Mouse (Mus musculus): ENCODE data around the gene Prickle3. TPM values are rescaled to one million over a fixed set of nuclear protein-coding genes. Genes with fewer than 3 reads are reported as not detected.
"Not testable (repeated sequence)": the region's sequence is repeated elsewhere in the genome, so short reads cannot be mapped to it uniquely, and the experiment has no call there.

Gene Prickle3
- polyA plus RNA-seq, 1 experiment from 2014 or later = 1.2 TPM

GRCm38 (mm10) chrX:7679405-7680056 lies 22.5 kb downstream of the Prickle3 start:
- peak overlapping the region; percentile 51 for H3K4me2 ChIP-seq (replicated peaks)
- H3K4me1 ChIP-seq (replicated peaks; ENCODE audit: control insufficient read depth, insufficient read depth, low read length) = no peaks in the 10 kb centered on the region
- DNase-seq (ENCODE audit: low spot score) = peak; percentile 85
- ATAC-seq (ENCODE audit: low FRiP score) = peak; percentile 88
- no peaks in the 10 kb centered on the region for H3K27me3 ChIP-seq (ENCODE audit: control insufficient read depth, insufficient read depth, low read length)
- no peak overlapping the region for H3K27ac ChIP-seq
- H3K36me3 ChIP-seq (replicated peaks; ENCODE audit: control insufficient read depth, insufficient read depth) = no peaks in the 10 kb centered on the region
- H3K4me3 ChIP-seq (replicated peaks; ENCODE audit: low read length) = peak overlapping the region; percentile 18
- 22% methylated on average over 26 of the region's 27 CpGs for WGBS
- H3K9me3 ChIP-seq (ENCODE audit: control insufficient read depth, low read length) = no peaks in the 10 kb centered on the region
- peak overlapping the region; percentile 46; the same call in 1 of the 2 replicates for H3K9ac ChIP-seq

DNA sequence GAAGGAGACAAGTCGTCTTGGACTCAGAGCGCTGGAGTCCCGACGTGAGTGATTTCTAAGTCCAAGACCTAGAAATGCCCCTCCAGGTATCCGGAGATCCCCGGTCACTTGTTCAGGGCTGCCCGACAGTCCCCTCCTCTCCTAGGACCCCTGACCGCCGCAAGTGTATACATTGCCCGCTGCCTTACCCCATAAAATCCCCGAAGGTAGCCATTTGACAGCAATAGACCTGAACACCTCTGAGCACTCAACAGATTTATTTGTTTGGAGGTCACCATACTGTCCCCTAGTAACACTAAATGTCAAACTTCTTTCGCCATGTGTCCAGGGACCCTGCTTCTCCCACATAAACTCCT lies 23.0 kb downstream of the Prickle3 start:
- Histone ChIP-seq H3K36me3 (replicated peaks; ENCODE audit: control insufficient read depth, insufficient read depth) (no peaks in the 10 kb centered on the region), H3K9ac (peak overlapping the region; percentile 46; the same call in 1 of the 2 replicates), H3K4me1 (replicated peaks; ENCODE audit: control insufficient read depth, insufficient read depth, low read length) (no peaks in the 10 kb centered on the region), H3K27ac (no peak overlapping the region), H3K9me3 (ENCODE audit: control insufficient read depth, low read length) (no peaks in the 10 kb centered on the region), H3K4me2 (replicated peaks) (peak overlapping the region; percentile 51), H3K4me3 (replicated peaks; ENCODE audit: low read length) (peak overlapping the region; percentile 18), H3K27me3 (ENCODE audit: control insufficient read depth, insufficient read depth, low read length) (no peaks in the 10 kb centered on the region)
- ATAC-seq (ENCODE audit: low FRiP score) = peak; percentile 40; the same call in 1 of the 2 replicates
- 24% methylated on average over 12 of the region's 12 CpGs for WGBS
- no peak for DNase-seq (ENCODE audit: low spot score)

DNA sequence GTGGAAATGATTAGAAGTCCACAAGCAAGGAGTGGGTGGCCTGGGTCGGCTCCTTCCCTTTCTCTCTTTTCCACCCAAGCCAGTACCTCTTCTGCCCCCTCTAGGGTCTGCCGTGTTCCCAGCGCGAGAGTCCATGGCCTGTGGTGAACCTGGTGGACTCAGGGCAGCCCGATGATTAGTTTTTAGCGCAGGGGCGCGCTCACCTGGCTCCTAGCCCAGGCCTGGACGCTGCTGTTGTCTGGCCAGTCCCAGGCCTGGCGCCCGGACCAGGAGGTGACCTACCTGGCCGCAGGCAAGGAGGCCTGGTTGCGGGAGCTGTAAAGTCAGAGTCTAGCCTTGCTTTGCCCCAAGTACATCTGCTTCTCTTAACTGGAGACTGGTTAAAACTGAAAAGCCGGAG lies 23.8 kb downstream of the Prickle3 start, which contains the start of gene Magix:
TSS of gene Magix (minus strand) at position 388 of the 400 bp plus-strand sequence.
- Histone ChIP-seq H3K9me3 (ENCODE audit: control insufficient read depth, low read length) (no peaks in the 10 kb centered on the region), H3K36me3 (replicated peaks; ENCODE audit: control insufficient read depth, insufficient read depth) (no peaks in the 10 kb centered on the region), H3K27ac (no peak within 1 kb of the TSS), H3K4me3 (replicated peaks; ENCODE audit: low read length) (peak within 1 kb of the TSS; percentile 18), H3K27me3 (ENCODE audit: control insufficient read depth, insufficient read depth, low read length) (no peaks in the 10 kb centered on the region), H3K4me1 (replicated peaks; ENCODE audit: control insufficient read depth, insufficient read depth, low read length) (no peaks in the 10 kb centered on the region), H3K9ac (peak within 1 kb of the TSS; percentile 46; the same call in 1 of the 2 replicates), H3K4me2 (replicated peaks) (peak within 1 kb of the TSS; percentile 51)
- ATAC-seq (ENCODE audit: low FRiP score) = no peak
- DNase-seq (ENCODE audit: low spot score) = no peak
- WGBS = 66% methylated on average over 14 of the region's 14 CpGs

DNA sequence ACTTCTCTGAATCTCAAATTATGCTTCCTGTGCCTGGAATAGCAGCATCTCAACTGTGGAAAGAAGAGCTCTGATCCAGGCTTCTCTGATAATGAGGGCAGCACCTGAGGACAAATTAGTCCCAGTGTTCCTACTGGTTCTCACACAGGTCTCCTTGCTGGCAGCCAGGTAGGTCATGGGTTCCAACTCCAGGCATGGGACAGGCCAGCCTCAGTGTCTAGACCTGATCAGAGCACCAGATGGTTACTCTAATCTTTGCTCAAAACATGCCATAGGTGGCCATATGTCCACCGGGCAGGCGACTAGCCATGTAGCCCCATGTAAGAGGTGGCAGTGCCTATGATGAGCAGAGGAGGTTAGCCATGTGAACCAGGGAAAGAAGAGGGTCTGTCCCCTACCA lies 31.3 kb downstream of the Prickle3 start:
- H3K27me3 ChIP-seq (ENCODE audit: control insufficient read depth, insufficient read depth, low read length) = no peaks in the 10 kb centered on the region
- DNase-seq (ENCODE audit: low spot score) = no peak
- H3K9ac ChIP-seq = no peak overlapping the region
- WGBS = 90% methylated on average over 2 of the region's 2 CpGs
- no peak overlapping the region for H3K4me2 ChIP-seq (replicated peaks)
- no peaks in the 10 kb centered on the region for H3K4me1 ChIP-seq (replicated peaks; ENCODE audit: control insufficient read depth, insufficient read depth, low read length)
- H3K36me3 ChIP-seq (replicated peaks; ENCODE audit: control insufficient read depth, insufficient read depth) = no peaks in the 10 kb centered on the region
- ATAC-seq (ENCODE audit: low FRiP score) = no peak
- no peaks in the 10 kb centered on the region for H3K9me3 ChIP-seq (ENCODE audit: control insufficient read depth, low read length)
- no peak overlapping the region for H3K27ac ChIP-seq
- H3K4me3 ChIP-seq (replicated peaks; ENCODE audit: low read length) = no peak overlapping the region

GRCm38 (mm10) chrX:7690486-7690885 lies 33.4 kb downstream of the Prickle3 start:
- no peak overlapping the region for H3K4me3 ChIP-seq (replicated peaks; ENCODE audit: low read length)
- no peak overlapping the region for H3K4me2 ChIP-seq (replicated peaks)
- no peak for DNase-seq (ENCODE audit: low spot score)
- H3K27me3 ChIP-seq (ENCODE audit: control insufficient read depth, insufficient read depth, low read length) = no peaks in the 10 kb centered on the region
- no peaks in the 10 kb centered on the region for H3K9me3 ChIP-seq (ENCODE audit: control insufficient read depth, low read length)
- no peak for ATAC-seq (ENCODE audit: low FRiP score)
- H3K4me1 ChIP-seq (replicated peaks; ENCODE audit: control insufficient read depth, insufficient read depth, low read length) = no peaks in the 10 kb centered on the region
- no peak overlapping the region for H3K27ac ChIP-seq
- no peak overlapping the region for H3K9ac ChIP-seq
- WGBS = 66% methylated on average over 3 of the region's 3 CpGs
- no peaks in the 10 kb centered on the region for H3K36me3 ChIP-seq (replicated peaks; ENCODE audit: control insufficient read depth, insufficient read depth)

DNA sequence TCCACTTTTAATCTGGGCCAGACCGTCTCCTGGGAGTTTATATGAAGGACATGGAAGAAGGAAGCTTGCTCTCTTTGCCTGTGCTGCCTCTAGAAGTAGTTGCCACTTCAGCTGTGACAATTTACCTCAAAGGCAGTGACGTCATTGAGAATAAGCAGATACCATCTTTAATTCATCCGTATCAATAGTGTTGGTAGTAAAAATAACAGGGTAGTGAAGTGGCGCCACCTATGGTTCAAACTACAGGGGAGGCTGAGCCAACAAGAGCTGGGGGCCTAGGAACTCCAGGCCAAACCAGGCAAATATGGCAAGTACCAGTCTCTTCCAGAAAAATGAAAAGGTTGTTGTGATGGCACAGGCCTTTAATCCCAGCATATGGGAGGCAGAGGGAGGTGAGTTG lies 35.8 kb downstream of the Prickle3 start:
- Histone ChIP-seq H3K4me2 (replicated peaks) (no peak overlapping the region), H3K4me1 (replicated peaks; ENCODE audit: control insufficient read depth, insufficient read depth, low read length) (peaks cover 3% of the 10 kb centered on the region; the same call in 1 of the 2 replicates), H3K36me3 (replicated peaks; ENCODE audit: control insufficient read depth, insufficient read depth) (no peaks in the 10 kb centered on the region), H3K27ac (no peak overlapping the region), H3K9me3 (ENCODE audit: control insufficient read depth, low read length) (no peaks in the 10 kb centered on the region), H3K27me3 (ENCODE audit: control insufficient read depth, insufficient read depth, low read length) (no peaks in the 10 kb centered on the region), H3K9ac (no peak overlapping the region), H3K4me3 (replicated peaks; ENCODE audit: low read length) (no peak overlapping the region)
- WGBS = 34% methylated on average over 4 of the region's 4 CpGs
- ATAC-seq (ENCODE audit: low FRiP score) (no peak), DNase-seq (ENCODE audit: low spot score) (no peak)

DNA sequence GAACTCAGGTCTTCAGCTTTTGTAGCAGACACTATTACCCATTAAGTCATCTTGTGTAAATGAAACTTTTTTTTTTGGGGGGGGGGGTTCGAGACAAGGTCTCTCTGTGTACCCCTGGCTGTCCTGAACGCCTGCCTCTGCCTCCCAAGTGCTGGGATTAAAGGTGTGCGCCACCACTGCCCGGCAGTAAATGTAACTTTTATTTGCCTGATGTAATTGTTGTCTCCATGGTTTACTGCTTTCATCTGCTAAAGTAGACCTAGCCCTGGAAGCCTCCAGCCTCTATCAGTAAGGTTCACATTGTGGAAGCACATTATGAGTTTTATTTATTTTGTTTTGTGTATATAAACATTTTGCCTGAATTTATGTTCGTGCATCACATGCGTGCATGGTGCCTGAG lies 39.5 kb downstream of the Prickle3 start:
- Histone ChIP-seq H3K4me2 (replicated peaks) (peak overlapping the region; percentile 36), H3K27me3 (ENCODE audit: control insufficient read depth, insufficient read depth, low read length) (no peaks in the 10 kb centered on the region), H3K4me3 (replicated peaks; ENCODE audit: low read length) (peak overlapping the region; percentile 52; the same call in 1 of the 2 replicates), H3K27ac (no peak overlapping the region; the same call in 1 of the 2 replicates), H3K36me3 (replicated peaks; ENCODE audit: control insufficient read depth, insufficient read depth) (peaks cover 10% of the 10 kb centered on the region; the same call in 1 of the 2 replicates), H3K9me3 (ENCODE audit: control insufficient read depth, low read length) (no peaks in the 10 kb centered on the region), H3K4me1 (replicated peaks; ENCODE audit: control insufficient read depth, insufficient read depth, low read length) (peaks cover 6% of the 10 kb centered on the region; the same call in 1 of the 2 replicates), H3K9ac (no peak overlapping the region)
- DNase-seq (ENCODE audit: low spot score) (no peak), ATAC-seq (ENCODE audit: low FRiP score) (peak; percentile 61; the same call in 1 of the 2 replicates)
- 55% methylated on average over 6 of the region's 6 CpGs for whole genome bisulfite sequencing

DNA sequence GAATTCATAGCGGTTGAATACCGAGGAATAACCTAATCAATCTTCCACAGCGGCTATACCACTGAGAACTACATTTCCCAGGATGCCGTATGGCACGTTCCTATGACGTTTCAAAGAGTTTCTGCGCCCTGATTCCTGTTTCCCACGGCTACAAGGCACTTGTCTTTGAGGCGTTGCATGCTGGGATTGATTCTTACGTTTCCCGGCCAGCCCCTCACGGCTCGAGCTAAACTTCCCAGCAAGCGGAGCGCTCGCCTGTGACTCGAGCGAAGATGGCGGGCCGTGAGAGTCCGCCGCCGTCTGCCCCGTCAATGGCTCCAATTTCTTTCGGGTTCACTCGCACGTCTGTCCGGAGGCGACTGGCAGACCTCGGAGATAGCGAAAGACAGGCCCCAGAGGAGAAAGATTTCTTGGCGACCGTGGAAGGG lies 39.9 kb downstream of the Prickle3 start, which contains the start of gene Gpkow:
TSS of gene Gpkow (plus strand) at position 178 of the 428 bp plus-strand sequence.
- H3K9ac ChIP-seq = peak within 1 kb of the TSS; percentile 62
- peaks cover 13% of the 10 kb centered on the region; the same call in 1 of the 2 replicates for H3K36me3 ChIP-seq (replicated peaks; ENCODE audit: control insufficient read depth, insufficient read depth)
- H3K4me3 ChIP-seq (replicated peaks; ENCODE audit: low read length) = peak within 1 kb of the TSS; percentile 52
- H3K4me1 ChIP-seq (replicated peaks; ENCODE audit: control insufficient read depth, insufficient read depth, low read length) = peaks cover 6% of the 10 kb centered on the region; the same call in 1 of the 2 replicates
- WGBS = 14% methylated on average over 33 of the region's 33 CpGs
- peak within 1 kb of the TSS; percentile 55 for H3K4me2 ChIP-seq (replicated peaks)
- no peaks in the 10 kb centered on the region for H3K27me3 ChIP-seq (ENCODE audit: control insufficient read depth, insufficient read depth, low read length)
- peak within 1 kb of the TSS; percentile 57 for H3K27ac ChIP-seq
- ATAC-seq (ENCODE audit: low FRiP score) = peak; percentile 97
- DNase-seq (ENCODE audit: low spot score) = peak; percentile 87
- H3K9me3 ChIP-seq (ENCODE audit: control insufficient read depth, low read length) = no peaks in the 10 kb centered on the region

GRCm38 (mm10) chrX:7713764-7714134 lies 56.7 kb downstream of the Prickle3 start:
- not testable (repeated sequence) for H3K36me3 ChIP-seq (replicated peaks; ENCODE audit: control insufficient read depth, insufficient read depth); ATAC-seq (ENCODE audit: low FRiP score); H3K27ac ChIP-seq; H3K4me1 ChIP-seq (replicated peaks; ENCODE audit: control insufficient read depth, insufficient read depth, low read length); H3K27me3 ChIP-seq (ENCODE audit: control insufficient read depth, insufficient read depth, low read length); H3K9me3 ChIP-seq (ENCODE audit: control insufficient read depth, low read length); DNase-seq (ENCODE audit: low spot score)
- WGBS = 36% methylated on average over 5 of the region's 12 CpGs
- H3K4me3 ChIP-seq (replicated peaks; ENCODE audit: low read length) = peak overlapping the region; percentile 32
- H3K9ac ChIP-seq = peak overlapping the region; percentile 41
- peak overlapping the region; percentile 52 for H3K4me2 ChIP-seq (replicated peaks)

Measured in hindbrain, embryonic 14.5 days (tissue).